Mouse (Mus musculus) forebrain, embryonic 16.5 days (tissue): Measurements from ENCODE around the gene Olfr165. TPM values are rescaled to one million over a fixed set of nuclear protein-coding genes. Genes with fewer than 3 reads are reported as not detected.
"Not testable (repeated sequence)": the region's sequence is repeated elsewhere in the genome, so short reads cannot be mapped to it uniquely, and the experiment has no call there.

Source experiments
- ATAC-seq: fragments of 200-750 bp; cut with Nextera tagmentation; 2 replicates; pipeline ENCODE4 v1.8.0; 2017; ENCODE audit warnings: mild to moderate bottlenecking, moderate library complexity
- H3K27ac ChIP-seq: fragments of 300-500 bp; sonication (generic); 2 replicates; pipeline ENCODE4 v1.5.1; 2014; ENCODE audit warnings: low read length, control low read depth
- H3K27me3 ChIP-seq: fragments of 300-500 bp; sonication (generic); replicated peaks from 2 replicates; pipeline ENCODE4 v1.6.1; 2014; ENCODE audit warnings: low read length; ENCODE audit not compliant: control insufficient read depth, insufficient read depth
- H3K36me3 ChIP-seq: fragments of 300-500 bp; sonication (generic); 2 replicates; pipeline ENCODE4 v1.6.1; 2014; ENCODE audit not compliant: control insufficient read depth, insufficient read depth
- H3K4me1 ChIP-seq: fragments of 300-500 bp; sonication (generic); replicated peaks from 2 replicates; pipeline ENCODE4 v1.6.1; 2014; ENCODE audit warnings: low read length; ENCODE audit not compliant: control insufficient read depth, insufficient read depth
- H3K4me2 ChIP-seq: fragments of 300-500 bp; sonication (generic); 2 replicates; pipeline ENCODE4 v1.6.1; 2014; ENCODE audit warnings: mild to moderate bottlenecking, low read length, control low read depth
- H3K4me3 ChIP-seq: fragments of 300-500 bp; sonication (generic); replicated peaks from 2 replicates; pipeline ENCODE4 v1.5.1; 2014; ENCODE audit warnings: mild to moderate bottlenecking, low read length, control low read depth
- H3K9ac ChIP-seq: fragments of 300-500 bp; sonication (generic); replicated peaks from 2 replicates; pipeline ENCODE4 v1.6.1; 2014; ENCODE audit warnings: low read depth, low read length, control low read depth
- H3K9me3 ChIP-seq: fragments of 300-500 bp; sonication (generic); 2 replicates; pipeline ENCODE4 v1.6.1; 2016; ENCODE audit warnings: low read length; ENCODE audit not compliant: control insufficient read depth
- WGBS: fragments of 180-500 bp; shearing (Covaris S2); extraction: QIAGEN DNeasy Blood & Tissue Kit; methylation state at CpG from one replicate; pipeline ENCODE4 v1.1.7; 2014; 5-methylcytosine and 5-hydroxymethylcytosine counted together
- polyA plus RNA-seq: library from polyadenylated mRNA; unstranded; fragments of >200 nt; fragmentation: Nextera tagmentation; extraction: Ambion mirVana; gene quantifications from 2 replicates; pipeline ENCODE4 v1.2.1, GENCODE M21; 2015

Gene Olfr165
- polyA plus RNA-seq = not detected in 2 replicates

DNA sequence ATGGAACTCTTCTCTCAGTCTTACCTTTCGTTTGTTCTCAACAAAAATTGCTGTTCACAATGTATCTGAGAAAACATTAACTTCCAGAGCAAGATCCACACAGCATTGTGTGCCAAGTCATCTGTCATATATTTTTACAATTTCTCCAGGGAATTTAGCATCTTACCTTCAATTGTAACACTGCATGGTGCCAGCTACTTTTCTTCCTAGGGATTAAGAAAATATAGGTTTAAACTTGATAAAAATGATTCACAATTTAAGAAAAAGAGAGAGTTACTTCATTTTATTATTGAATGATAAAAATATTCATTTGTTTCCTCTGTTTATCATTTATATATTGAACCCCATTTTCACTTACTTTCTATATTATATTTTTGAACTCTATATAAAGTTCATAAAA lies at the start of gene Olfr165:
Gene Olfr165 (minus strand): TSS at position 101 of the 400 bp plus-strand sequence.
- WGBS = 48% methylated on average over 1 of the region's 1 CpGs
- no peak for ATAC-seq

DNA sequence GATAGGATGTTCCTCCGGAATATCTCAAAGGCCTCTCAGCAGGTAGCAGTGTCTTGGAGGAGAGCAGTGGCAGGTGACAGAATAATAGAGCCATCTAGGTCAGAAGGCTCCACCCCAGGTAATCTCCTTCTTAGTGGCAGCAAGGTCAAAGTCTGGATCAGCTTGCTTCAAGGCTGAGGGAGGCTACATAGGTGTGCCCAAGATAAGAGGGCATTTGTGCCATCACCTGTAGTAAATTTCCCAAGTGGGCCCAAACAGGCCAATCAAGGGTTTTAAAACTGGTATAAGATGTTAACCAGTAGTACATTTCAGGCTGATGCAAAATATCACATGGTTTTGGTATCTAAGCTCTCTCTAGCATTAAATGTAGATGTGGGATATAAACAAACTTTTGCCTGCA lies 41.4 kb upstream of the Olfr165 start:
- 75% methylated on average over 1 of the region's 1 CpGs for WGBS

More for the DNA sequence above, at the start of gene Olfr165:
- no peaks in the 10 kb centered on the region for H3K4me1 ChIP-seq
- no peak within 1 kb of the TSS for H3K27ac ChIP-seq
- no peaks in the 10 kb centered on the region for H3K9me3 ChIP-seq
- H3K4me3 ChIP-seq = no peak within 1 kb of the TSS
- H3K4me2 ChIP-seq = no peak within 1 kb of the TSS
- H3K36me3 ChIP-seq = no peaks in the 10 kb centered on the region
- H3K27me3 ChIP-seq = no peaks in the 10 kb centered on the region
- H3K9ac ChIP-seq = no peak within 1 kb of the TSS

DNA sequence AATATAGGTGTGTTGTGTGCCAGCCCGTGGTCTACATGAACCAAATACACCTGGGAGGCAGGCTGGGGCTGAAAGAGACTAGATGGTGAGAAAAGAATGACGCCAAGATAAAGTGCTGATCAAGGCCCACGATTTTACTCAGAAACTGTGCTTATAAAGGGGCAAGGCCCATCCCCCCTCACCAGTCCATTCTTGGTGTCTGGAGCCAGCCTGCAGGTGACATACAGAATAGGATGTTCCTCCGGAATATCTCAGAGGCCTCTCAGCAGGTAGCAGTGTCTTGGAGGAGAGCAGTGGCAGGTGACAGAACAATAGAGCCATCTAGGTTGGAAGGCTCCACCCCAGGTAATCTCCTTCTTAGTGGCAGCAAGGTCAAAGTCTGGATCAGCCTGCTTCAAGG lies 35.8 kb upstream of the Olfr165 start:
- not testable (repeated sequence) for ATAC-seq, H3K36me3 ChIP-seq, H3K27ac ChIP-seq, H3K9me3 ChIP-seq, H3K4me2 ChIP-seq, H3K9ac ChIP-seq, H3K4me1 ChIP-seq, H3K27me3 ChIP-seq, H3K4me3 ChIP-seq
- WGBS = 82% methylated on average over 4 of the region's 4 CpGs

More for the DNA sequence above, 41.4 kb upstream of the Olfr165 start:
- no peak overlapping the region for H3K4me2 ChIP-seq
- H3K4me3 ChIP-seq = no peak overlapping the region
- no peaks in the 10 kb centered on the region for H3K36me3 ChIP-seq
- H3K27me3 ChIP-seq = no peaks in the 10 kb centered on the region
- H3K4me1 ChIP-seq = no peaks in the 10 kb centered on the region
- peaks cover 2% of the 10 kb centered on the region; the same call in 1 of the 2 replicates for H3K9me3 ChIP-seq
- ATAC-seq = no peak
- no peak overlapping the region for H3K9ac ChIP-seq
- no peak overlapping the region for H3K27ac ChIP-seq

DNA sequence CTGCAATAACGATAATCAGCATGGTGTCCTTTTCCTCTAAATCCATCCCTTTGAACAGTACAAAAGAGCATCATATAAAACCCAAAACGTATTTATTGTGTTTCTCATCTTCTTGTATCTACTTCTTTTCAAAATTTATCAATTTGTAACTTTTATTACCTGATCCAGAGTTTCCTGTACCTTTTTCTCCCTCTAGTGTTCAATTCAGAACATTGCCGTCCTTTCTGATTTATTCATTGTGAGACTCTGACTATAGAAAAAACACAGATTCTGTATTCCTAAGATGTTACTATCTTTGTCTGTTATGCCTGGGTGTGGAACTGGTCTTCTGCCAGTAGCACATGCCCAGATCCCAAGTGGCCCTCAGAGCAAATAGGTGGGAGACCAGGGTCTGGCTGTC lies 35.0 kb downstream of the Olfr165 start:
- no peaks in the 10 kb centered on the region for H3K4me1 ChIP-seq
- ATAC-seq = no peak
- no peak overlapping the region for H3K4me3 ChIP-seq
- 61% methylated on average over 3 of the region's 3 CpGs for WGBS
- no peaks in the 10 kb centered on the region for H3K36me3 ChIP-seq
- H3K27me3 ChIP-seq = no peaks in the 10 kb centered on the region
- H3K9me3 ChIP-seq = no peaks in the 10 kb centered on the region; the same call in 1 of the 2 replicates
- H3K9ac ChIP-seq = no peak overlapping the region
- H3K27ac ChIP-seq = no peak overlapping the region
- H3K4me2 ChIP-seq = no peak overlapping the region

Other genes starting within 250 kb of the Olfr165 start
- not detected in 2 replicates for gene Olfr164, start 109.1 kb downstream of the Olfr165 start, polyA plus RNA-seq
- gene Olfr166, start 60.6 kb upstream of the Olfr165 start, polyA plus RNA-seq = not detected in 2 replicates
- gene Olfr167, start 99.1 kb upstream of the Olfr165 start, polyA plus RNA-seq = not detected in 2 replicates
- not detected in 2 replicates for gene Olfr168, start 112.4 kb upstream of the Olfr165 start, polyA plus RNA-seq
- not detected in 2 replicates for gene Olfr169, start 148.7 kb upstream of the Olfr165 start, polyA plus RNA-seq
- gene Olfr170, start 188.7 kb upstream of the Olfr165 start, polyA plus RNA-seq = not detected in 2 replicates
- gene Olfr171, start 206.8 kb upstream of the Olfr165 start, polyA plus RNA-seq = not detected in 2 replicates